Mouse (Mus musculus): ENCODE measurements around the gene Gid4.

Gid4 gene

GRCm38 (mm10) chr11:60469039-60469438 is 52.1 kb downstream of the Gid4 start, which contains the start of gene Myo15:
TSS of gene Myo15 (plus strand) at chr11:60469339.
- TF ChIP-seq CTCF (conservative IDR thresholded peaks at IDR 0.05; ENCODE audit: low read length) (no peak), NANOG (IDR thresholded peaks at IDR 0.05; ENCODE audit: borderline replicate concordance, low read length) (no peak), POU5F1 (IDR thresholded peaks at IDR 0.05; ENCODE audit: borderline replicate concordance, low read length) (no peak)
- H3K27me3 ChIP-seq (ENCODE audit: insufficient read depth, low read length) = no peaks in the 10 kb centered on the region

GRCm38 (mm10) chr11:60470743-60471142 is 53.8 kb downstream of the Gid4 start:
- H3K4me3 ChIP-seq (replicated peaks; ENCODE audit: low read length) = no peak overlapping the region
- H3K4me1 ChIP-seq (replicated peaks; ENCODE audit: low read depth, low read length) = peaks cover 30% of the 10 kb centered on the region
- no peak for TF ChIP-seq NANOG (IDR thresholded peaks at IDR 0.05; ENCODE audit: borderline replicate concordance, low read length)
- no peak for TF ChIP-seq POU5F1 (IDR thresholded peaks at IDR 0.05; ENCODE audit: borderline replicate concordance, low read length)
- TF ChIP-seq CTCF (conservative IDR thresholded peaks at IDR 0.05; ENCODE audit: low read length) = no peak
- peaks cover 5% of the 10 kb centered on the region; the same call in 1 of the 2 replicates for H3K27me3 ChIP-seq (ENCODE audit: insufficient read depth, low read length)
- peaks cover 44% of the 10 kb centered on the region for H3K36me3 ChIP-seq (ENCODE audit: insufficient read depth, low read length)
- H3K9me3 ChIP-seq (ENCODE audit: low read length) = no peaks in the 10 kb centered on the region

More at GRCm38 (mm10) chr11:60469039-60469438, 52.1 kb downstream of the Gid4 start, which contains the start of gene Myo15:
- Histone ChIP-seq H3K4me1 (replicated peaks; ENCODE audit: low read depth, low read length) (peaks cover 31% of the 10 kb centered on the region), H3K4me3 (replicated peaks; ENCODE audit: low read length) (no peak within 1 kb of the TSS), H3K36me3 (ENCODE audit: insufficient read depth, low read length) (peaks cover 61% of the 10 kb centered on the region), H3K9me3 (ENCODE audit: low read length) (no peaks in the 10 kb centered on the region)

GRCm38 (mm10) chr11:60474534-60474933 is 57.6 kb downstream of the Gid4 start:
- Histone ChIP-seq H3K27me3 (ENCODE audit: insufficient read depth, low read length) (peaks cover 16% of the 10 kb centered on the region), H3K9me3 (ENCODE audit: low read length) (no peaks in the 10 kb centered on the region), H3K4me3 (replicated peaks; ENCODE audit: low read length) (no peak overlapping the region), H3K4me1 (replicated peaks; ENCODE audit: low read depth, low read length) (peaks cover 60% of the 10 kb centered on the region), H3K36me3 (ENCODE audit: insufficient read depth, low read length) (peaks cover 6% of the 10 kb centered on the region)
- peak; percentile 21 for TF ChIP-seq CTCF (conservative IDR thresholded peaks at IDR 0.05; ENCODE audit: low read length)
- no peak for TF ChIP-seq POU5F1 (IDR thresholded peaks at IDR 0.05; ENCODE audit: borderline replicate concordance, low read length)
- TF ChIP-seq NANOG (IDR thresholded peaks at IDR 0.05; ENCODE audit: borderline replicate concordance, low read length) = no peak

GRCm38 (mm10) chr11:60475668-60476362 is 58.9 kb downstream of the Gid4 start:
- H3K4me1 ChIP-seq (replicated peaks; ENCODE audit: low read depth, low read length) = peaks cover 57% of the 10 kb centered on the region
- H3K9me3 ChIP-seq (ENCODE audit: low read length) = no peaks in the 10 kb centered on the region
- peaks cover 16% of the 10 kb centered on the region for H3K27me3 ChIP-seq (ENCODE audit: insufficient read depth, low read length)
- TF ChIP-seq NANOG (IDR thresholded peaks at IDR 0.05; ENCODE audit: borderline replicate concordance, low read length) (no peak), POU5F1 (IDR thresholded peaks at IDR 0.05; ENCODE audit: borderline replicate concordance, low read length) (no peak), CTCF (conservative IDR thresholded peaks at IDR 0.05; ENCODE audit: low read length) (no peak)
- H3K4me3 ChIP-seq (replicated peaks; ENCODE audit: low read length) = 0 out of 2 replicates have a peak overlapping the region, but pooled peaks have one; percentile 76
- no peaks in the 10 kb centered on the region for H3K36me3 ChIP-seq (ENCODE audit: insufficient read depth, low read length)

- TF ChIP-seq POU5F1 (IDR thresholded peaks at IDR 0.05; ENCODE audit: borderline replicate concordance, low read length) = no peak
- TF ChIP-seq CTCF (conservative IDR thresholded peaks at IDR 0.05; ENCODE audit: low read length) = no peak
- no peak for TF ChIP-seq NANOG (IDR thresholded peaks at IDR 0.05; ENCODE audit: borderline replicate concordance, low read length)
- Histone ChIP-seq H3K4me1 (replicated peaks; ENCODE audit: low read depth, low read length) (peaks cover 50% of the 10 kb centered on the region), H3K4me3 (replicated peaks; ENCODE audit: low read length) (peak overlapping the region; percentile 76), H3K36me3 (ENCODE audit: insufficient read depth, low read length) (no peaks in the 10 kb centered on the region), H3K27me3 (ENCODE audit: insufficient read depth, low read length) (peaks cover 16% of the 10 kb centered on the region), H3K9me3 (ENCODE audit: low read length) (no peaks in the 10 kb centered on the region)
These were observed 61.2 kb downstream of the Gid4 start for GRCm38 (mm10) chr11:60478121-60478520.

- Histone ChIP-seq H3K27me3 (ENCODE audit: insufficient read depth, low read length) (peaks cover 7% of the 10 kb centered on the region), H3K4me1 (replicated peaks; ENCODE audit: low read depth, low read length) (peaks cover 10% of the 10 kb centered on the region), H3K9me3 (ENCODE audit: low read length) (no peaks in the 10 kb centered on the region), H3K4me3 (replicated peaks; ENCODE audit: low read length) (no peak overlapping the region), H3K36me3 (ENCODE audit: insufficient read depth, low read length) (no peaks in the 10 kb centered on the region)
- TF ChIP-seq NANOG (IDR thresholded peaks at IDR 0.05; ENCODE audit: borderline replicate concordance, low read length) (no peak), CTCF (conservative IDR thresholded peaks at IDR 0.05; ENCODE audit: low read length) (no peak), POU5F1 (IDR thresholded peaks at IDR 0.05; ENCODE audit: borderline replicate concordance, low read length) (no peak)
These were observed 69.3 kb downstream of the Gid4 start for GRCm38 (mm10) chr11:60486267-60486666.

GRCm38 (mm10) chr11:60492726-60493125 is 75.8 kb downstream of the Gid4 start:
- Histone ChIP-seq H3K27me3 (ENCODE audit: insufficient read depth, low read length) (peaks cover 53% of the 10 kb centered on the region), H3K4me3 (replicated peaks; ENCODE audit: low read length) (no peak overlapping the region), H3K9me3 (ENCODE audit: low read length) (no peaks in the 10 kb centered on the region), H3K4me1 (replicated peaks; ENCODE audit: low read depth, low read length) (peaks cover 41% of the 10 kb centered on the region), H3K36me3 (ENCODE audit: insufficient read depth, low read length) (no peaks in the 10 kb centered on the region)
- TF ChIP-seq NANOG (IDR thresholded peaks at IDR 0.05; ENCODE audit: borderline replicate concordance, low read length) (no peak), CTCF (conservative IDR thresholded peaks at IDR 0.05; ENCODE audit: low read length) (no peak), POU5F1 (IDR thresholded peaks at IDR 0.05; ENCODE audit: borderline replicate concordance, low read length) (no peak)

- Histone ChIP-seq H3K9me3 (ENCODE audit: low read length) (no peaks in the 10 kb centered on the region), H3K36me3 (ENCODE audit: insufficient read depth, low read length) (no peaks in the 10 kb centered on the region), H3K4me3 (replicated peaks; ENCODE audit: low read length) (no peak overlapping the region), H3K27me3 (ENCODE audit: insufficient read depth, low read length) (peaks cover 68% of the 10 kb centered on the region), H3K4me1 (replicated peaks; ENCODE audit: low read depth, low read length) (peaks cover 35% of the 10 kb centered on the region)
- no peak for TF ChIP-seq CTCF (conservative IDR thresholded peaks at IDR 0.05; ENCODE audit: low read length)
- no peak for TF ChIP-seq POU5F1 (IDR thresholded peaks at IDR 0.05; ENCODE audit: borderline replicate concordance, low read length)
- no peak for TF ChIP-seq NANOG (IDR thresholded peaks at IDR 0.05; ENCODE audit: borderline replicate concordance, low read length)
These were observed 78.7 kb downstream of the Gid4 start for GRCm38 (mm10) chr11:60495692-60496091.
